Mouse (Mus musculus) lung, adult 2 months (tissue): Measurements from ENCODE around the gene Cort.

ENCODE experiments used
- CTCF ChIP-seq: fragments of 200-500 bp; IDR thresholded peaks from 2 replicates; pipeline ENCODE4 v1.5.1; 2011; ENCODE audit warnings: mild to moderate bottlenecking, low read length, control low read depth; ENCODE audit not compliant: insufficient read depth
- POLR2A ChIP-seq: fragments of 200-500 bp; IDR thresholded peaks from 2 replicates; pipeline ENCODE4 v1.6.1; 2011; ENCODE audit warnings: low read depth, mild to moderate bottlenecking, control low read depth, low read length, borderline replicate concordance; ENCODE audit errors: extremely low read depth

- TF ChIP-seq CTCF = no peak
- TF ChIP-seq POLR2A = no peak
Observed at GRCm38 (mm10) chr4:149131021-149131752, 4.6 kb upstream of the Cort start.
